Mouse (Mus musculus): ENCODE results near the gene Hpn. TPM values are rescaled to one million over a fixed set of nuclear protein-coding genes. Genes with fewer than 3 reads are reported as not detected.
A peak's percentile ranks its signal among the peaks of the same experiment; 100 is the strongest.

The Hpn gene
- total RNA-seq, 2 experiments from 2014 or later = 2.0 to 3.3 TPM

GRCm38 (mm10) chr7:31088206-31088605 is 26.9 kb downstream of the Hpn start:
- intact Hi-C loops (cut with DNase I) = no loop called here

DNA sequence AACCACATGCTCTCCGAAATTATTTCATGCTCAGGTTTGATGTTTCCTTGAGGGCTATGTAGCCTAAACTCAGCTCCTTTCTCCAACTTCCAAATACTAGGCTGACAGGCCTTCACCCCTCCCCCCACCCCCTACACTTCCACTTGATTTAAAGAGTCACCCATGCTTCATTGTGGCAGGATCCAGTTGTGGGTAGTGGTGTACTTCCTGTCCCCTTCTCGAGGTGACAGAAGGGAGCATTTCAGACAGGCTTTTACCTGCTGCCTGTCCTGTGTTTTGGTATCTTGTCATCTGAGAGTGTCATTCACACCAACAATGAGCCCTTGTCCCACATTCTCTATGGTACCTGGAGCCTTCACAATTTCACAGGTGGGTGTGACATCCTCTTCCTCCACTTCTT is 27.8 kb downstream of the Hpn start:
- intact Hi-C loops (cut with DNase I) = no loop called here
- no peak for DNase-seq (ENCODE audit: low spot score in 2 of 2)

More at GRCm38 (mm10) chr7:31088206-31088605, 26.9 kb downstream of the Hpn start:
- no peak for DNase-seq (ENCODE audit: low spot score in 2 of 2)

DNA sequence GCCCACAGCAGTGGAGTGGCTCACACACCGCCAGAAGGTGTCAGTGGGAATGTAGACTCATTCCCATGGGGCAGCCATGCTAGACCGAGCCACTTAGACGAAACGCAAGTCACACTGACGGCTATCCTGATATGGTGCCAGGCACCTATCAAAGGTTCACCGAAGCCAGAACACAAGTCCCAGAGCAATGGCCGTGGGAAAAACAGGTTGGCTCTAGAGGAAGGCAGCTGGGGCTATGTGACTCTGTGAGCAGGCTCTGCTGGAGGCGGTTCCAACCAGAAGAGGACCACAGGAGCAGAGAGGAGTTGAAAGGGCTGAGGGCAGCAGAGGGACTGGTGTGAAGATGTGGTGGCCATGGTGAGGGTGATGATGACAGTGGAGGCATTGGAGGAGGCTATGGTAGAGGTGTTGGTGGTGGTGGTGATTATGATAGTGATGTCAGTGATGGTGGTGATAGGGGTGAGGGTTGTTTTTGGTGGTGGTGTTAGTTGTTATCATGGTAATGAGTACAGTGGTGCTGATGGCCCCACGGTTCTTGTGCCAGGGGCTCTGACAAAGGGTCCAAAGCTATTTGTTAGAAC is 28.8 kb downstream of the Hpn start:
- intact Hi-C loops (cut with DNase I) = no loop called here
- DNase-seq (ENCODE audit: low spot score in 2 of 2) = no peak

DNA sequence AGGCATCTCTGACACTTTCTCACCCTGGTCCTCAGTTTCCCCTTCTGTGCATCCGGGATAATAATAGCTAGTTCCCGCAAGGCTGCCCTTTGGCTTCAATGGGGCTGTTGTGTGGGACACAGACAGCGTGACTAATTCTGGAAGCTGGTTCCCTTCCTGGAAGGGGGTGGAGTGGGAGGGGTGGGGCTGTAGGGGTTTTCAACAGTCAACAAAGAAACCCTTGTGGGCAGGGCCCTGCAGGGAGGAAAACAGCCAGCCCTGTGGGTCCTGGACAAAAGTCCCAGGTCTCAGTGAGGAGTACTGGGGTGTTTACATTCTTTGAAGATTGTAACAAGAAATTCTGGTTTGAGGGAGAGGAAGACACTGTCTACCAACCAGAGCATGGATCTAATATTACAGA is 29.9 kb downstream of the Hpn start:
- DNase-seq (ENCODE audit: low spot score in 2 of 2) = peak in 1 of 2 experiments; percentile 37
- intact Hi-C loops (cut with DNase I) = no loop called here

GRCm38 (mm10) chr7:31084140-31084539 is 30.9 kb downstream of the Hpn start:
- intact Hi-C loops (cut with DNase I) = no loop called here
- DNase-seq (ENCODE audit: low spot score in 2 of 2) = no peak

DNA sequence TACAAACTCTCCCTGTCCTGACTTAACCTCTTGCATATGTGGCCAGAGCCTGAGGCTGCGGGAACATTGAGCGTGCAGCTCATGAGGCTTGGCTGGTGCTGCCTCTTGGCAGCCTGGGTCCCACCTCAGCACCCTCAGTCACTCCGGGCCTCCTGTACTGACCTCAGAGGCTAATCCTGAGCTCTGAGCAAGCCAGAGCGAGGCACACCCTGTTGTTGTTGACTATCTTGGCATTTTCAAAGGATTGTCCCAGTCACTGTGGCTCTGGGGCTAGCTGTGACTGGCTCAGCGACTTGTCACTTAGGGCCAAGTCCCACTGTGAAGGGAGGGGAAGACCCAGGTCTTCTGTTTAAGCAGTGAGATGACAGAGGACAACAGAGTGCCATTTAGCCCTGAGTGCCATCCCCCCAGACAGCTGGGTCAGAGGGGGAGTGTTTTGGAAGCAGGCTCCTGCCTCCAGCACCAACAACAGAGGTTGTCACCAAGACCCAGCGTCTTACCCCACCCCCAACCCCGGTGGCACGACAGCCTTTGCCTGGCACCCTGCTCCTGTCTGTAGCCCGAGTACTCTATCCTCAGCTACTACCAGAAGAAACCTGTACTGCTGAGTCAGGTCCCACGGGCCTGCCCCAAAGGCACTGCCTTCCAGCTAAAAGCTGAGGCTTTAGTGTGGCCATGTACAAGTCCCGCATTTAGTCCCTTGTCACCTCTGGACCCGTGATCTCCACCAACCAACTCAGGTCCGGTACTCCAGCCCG is 32.1 kb downstream of the Hpn start:
- DNase-seq (ENCODE audit: low spot score in 2 of 2) = peak; percentile 50 to 65

GRCm38 (mm10) chr7:31082106-31082505 is 33.0 kb downstream of the Hpn start:
- intact Hi-C loops (cut with DNase I) = no loop called here
- DNase-seq (ENCODE audit: low spot score in 2 of 2) = no peak

More for the DNA sequence above, 32.1 kb downstream of the Hpn start:
- intact Hi-C loops (cut with DNase I) = no loop called here

DNA sequence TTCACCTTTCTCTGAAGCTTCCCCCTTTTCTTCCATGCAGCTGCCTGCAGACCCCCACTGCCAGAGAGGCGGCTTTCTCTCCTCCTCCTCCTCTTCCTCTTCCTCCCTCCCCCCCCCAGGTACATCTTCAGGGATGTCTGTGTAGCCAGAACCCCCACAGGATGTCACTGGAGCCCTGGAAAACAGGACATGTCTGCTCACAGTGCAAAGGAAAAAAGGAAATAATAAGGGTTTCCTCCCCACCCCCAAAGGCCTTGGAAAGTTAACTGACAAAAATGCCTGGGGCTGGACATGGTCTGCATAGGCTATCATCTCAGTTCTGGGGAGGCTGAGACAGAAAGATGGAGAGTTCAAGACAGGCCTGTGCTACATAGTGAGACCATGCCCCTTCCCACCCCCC is 34.0 kb downstream of the Hpn start:
- intact Hi-C loops (cut with DNase I) = no loop called here
- no peak for DNase-seq (ENCODE audit: low spot score in 2 of 2)

GRCm38 (mm10) chr7:31080611-31081010 is 34.5 kb downstream of the Hpn start:
- intact Hi-C loops (cut with DNase I) = no loop called here
- no peak for DNase-seq (ENCODE audit: low spot score in 2 of 2)

DNA sequence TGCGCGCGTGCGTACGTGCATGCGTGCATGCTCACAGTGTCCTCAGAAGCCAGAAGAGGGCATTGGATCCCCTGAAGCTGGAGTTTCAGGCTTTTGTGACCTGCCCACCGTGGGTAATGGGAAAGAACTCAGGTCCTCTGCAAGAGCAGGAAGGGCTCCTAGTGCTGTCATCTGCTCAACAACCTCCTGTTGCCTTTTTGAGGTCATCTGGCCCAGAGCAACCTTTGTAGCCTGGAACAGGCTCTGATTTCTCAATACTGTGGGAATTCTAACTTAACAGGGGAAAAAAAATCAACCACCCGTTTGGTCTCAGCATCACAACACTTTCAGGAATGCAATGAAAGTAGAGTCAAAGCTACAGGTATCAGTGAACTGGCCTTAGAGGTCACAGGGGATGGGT is 35.4 kb downstream of the Hpn start:
- no peak for DNase-seq (ENCODE audit: low spot score in 2 of 2)
- intact Hi-C loops (cut with DNase I) = no loop called here

DNA sequence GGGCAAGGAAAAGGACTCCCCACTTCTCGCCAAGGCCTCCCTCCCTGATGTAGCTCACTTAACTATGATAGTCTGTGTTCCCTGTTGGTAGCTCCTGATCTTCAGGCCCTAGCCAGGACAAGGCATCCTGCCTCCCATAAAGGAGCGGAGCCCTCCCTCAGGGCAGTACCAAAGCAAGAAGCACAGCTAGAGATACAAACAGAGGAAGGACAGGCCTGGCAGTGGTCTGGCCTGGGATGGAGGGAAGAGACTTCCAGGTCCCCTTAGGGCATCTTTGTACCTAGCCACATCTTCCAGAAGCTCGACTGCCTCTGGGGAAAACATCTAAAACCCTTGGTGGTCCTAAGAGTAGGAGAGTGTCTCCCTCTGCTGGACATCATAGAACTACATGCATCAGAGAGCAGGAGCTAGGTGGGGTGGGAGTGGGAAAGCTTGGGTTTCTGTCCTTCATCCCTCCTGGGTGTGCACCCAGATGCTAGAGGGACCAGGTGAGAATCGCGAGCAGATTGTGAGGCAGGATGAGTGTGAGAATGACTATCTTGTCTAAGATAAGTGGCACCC is 37.1 kb downstream of the Hpn start:
- intact Hi-C loops (cut with DNase I) = no loop called here
- peak; percentile 83 to 89 for DNase-seq (ENCODE audit: low spot score in 2 of 2)

DNA sequence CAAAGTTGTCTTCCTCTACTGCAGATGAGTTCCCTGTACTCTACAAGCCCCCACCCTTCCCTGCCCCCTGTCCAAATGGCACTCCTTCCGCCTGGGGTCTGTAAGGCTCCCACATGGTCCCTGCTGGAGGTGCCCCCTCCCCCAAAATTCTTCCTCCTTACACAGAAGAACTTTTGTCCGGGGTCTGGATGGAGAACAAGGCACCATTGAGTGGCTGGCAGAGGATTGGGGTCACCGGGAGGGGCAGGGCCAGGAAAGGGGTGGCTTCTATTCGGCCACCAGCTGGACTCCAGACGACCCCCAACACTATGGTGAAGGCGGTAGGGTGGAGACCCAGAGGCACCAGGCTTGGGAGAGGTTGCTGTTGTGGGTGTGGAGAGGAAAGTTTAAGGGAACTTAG is 37.6 kb downstream of the Hpn start:
- intact Hi-C loops (cut with DNase I) = no loop called here
- peak in 1 of 2 experiments; percentile 58 for DNase-seq (ENCODE audit: low spot score in 2 of 2)

GRCm38 (mm10) chr7:31076492-31076891 is 38.6 kb downstream of the Hpn start, which contains the start of gene Fxyd3:
Gene Fxyd3 (minus strand): TSS chr7:31076704.
- DNase-seq (ENCODE audit: low spot score in 2 of 2) = no peak
- intact Hi-C loops (cut with DNase I) = no loop called here

GRCm38 (mm10) chr7:31074713-31075069 is 40.4 kb downstream of the Hpn start:
- intact Hi-C loops (cut with DNase I) = loop anchor here (5.0 kb wide), 1 partner anchor 117 kb away; the partner anchor contains the start of gene Usf2
- peak in 1 of 2 experiments; percentile 48 for DNase-seq (ENCODE audit: low spot score in 2 of 2)

DNA sequence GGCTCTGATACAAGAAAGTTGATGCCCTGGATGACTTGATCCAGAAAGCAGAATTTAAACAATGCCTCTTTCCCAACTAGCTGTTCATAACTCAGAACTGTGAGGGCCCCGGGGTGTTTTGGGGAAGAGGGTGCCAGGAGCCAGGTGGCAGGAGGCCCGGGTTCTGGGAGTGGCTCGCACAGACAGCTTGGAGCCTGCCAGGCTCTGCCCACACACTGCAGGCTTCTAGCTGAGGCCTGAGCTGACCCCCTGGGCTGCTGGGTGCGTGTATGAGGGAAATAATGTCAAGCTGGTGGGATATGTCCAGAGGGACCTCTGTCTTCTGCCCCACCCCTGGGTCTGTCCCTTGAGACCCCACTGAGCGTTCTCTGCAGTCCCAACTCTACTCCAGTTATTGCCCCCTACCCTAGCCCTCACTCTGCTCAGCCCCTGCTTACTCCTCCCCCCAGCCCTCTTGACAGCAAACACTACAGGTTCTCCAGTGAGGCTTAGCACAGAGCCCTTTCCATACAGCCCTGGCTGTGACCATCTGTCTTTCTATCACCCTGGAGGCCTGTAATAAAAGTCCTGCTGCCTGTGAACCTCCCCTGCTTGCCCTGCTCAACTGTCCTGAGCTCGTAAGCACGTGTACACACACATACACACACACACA is 40.9 kb downstream of the Hpn start:
- intact Hi-C loops (cut with DNase I) = loop anchor here (5.0 kb wide), 1 partner anchor 117 kb away; the partner anchor contains the start of gene Usf2
- no peak for DNase-seq (ENCODE audit: low spot score in 2 of 2)

GRCm38 (mm10) chr7:31073546-31073945 is 41.5 kb downstream of the Hpn start:
- intact Hi-C loops (cut with DNase I) = loop anchor here (5.0 kb wide), 1 partner anchor 116 kb away; the partner anchor contains the start of gene Usf2
- no peak for DNase-seq (ENCODE audit: low spot score in 2 of 2)

GRCm38 (mm10) chr7:31072326-31072725 is 42.8 kb downstream of the Hpn start:
- intact Hi-C loops (cut with DNase I) = loop anchor here (5.0 kb wide), 1 partner anchor 115 kb away; the partner anchor contains the start of gene Usf2
- no peak for DNase-seq (ENCODE audit: low spot score in 2 of 2)

- intact Hi-C loops (cut with DNase I) = loop anchor here (5.0 kb wide), 1 partner anchor 113 kb away; the partner anchor contains the start of gene Usf2
- no peak for DNase-seq (ENCODE audit: low spot score in 2 of 2)
Measured at GRCm38 (mm10) chr7:31070324-31070723, 44.8 kb downstream of the Hpn start.

DNA sequence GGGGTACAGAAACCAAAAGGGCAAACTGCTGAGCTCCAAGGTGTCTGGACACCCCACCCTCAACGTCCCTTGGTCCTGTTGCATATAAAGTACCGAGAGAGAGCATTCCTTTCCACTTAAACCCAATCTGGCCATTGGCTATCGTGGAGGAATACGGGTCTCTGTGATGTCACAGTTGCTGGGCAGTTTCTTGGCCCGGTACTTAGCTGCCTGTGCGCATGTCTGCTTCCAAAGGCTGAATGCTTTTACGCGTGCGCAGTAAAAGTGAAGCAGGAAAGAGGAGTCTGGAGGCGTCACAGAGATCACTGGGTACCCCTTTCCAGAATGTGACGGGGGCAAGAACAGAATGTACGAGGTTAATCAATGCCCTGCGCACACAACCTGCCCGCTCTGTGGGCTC is 45.6 kb downstream of the Hpn start:
- DNase-seq (ENCODE audit: low spot score in 2 of 2) = no peak
- intact Hi-C loops (cut with DNase I) = no loop called here

- intact Hi-C loops (cut with DNase I) = no loop called here
- peak; percentile 48 to 59 for DNase-seq (ENCODE audit: low spot score in 2 of 2)
Measured at GRCm38 (mm10) chr7:31067836-31068235, 47.3 kb downstream of the Hpn start.
